Comparison of ENCODE assay signal across 11 mouse cellular contexts in genomic region chr6:92816311-92816751, GRCm38 (mm10). TPM values are rescaled to one million over a fixed set of nuclear protein-coding genes. Genes with fewer than 3 reads are reported as not detected.
A peak's percentile ranks its signal among the peaks of the same experiment; 100 is the strongest.
DNase-seq lines count a peak whose midpoint lies in the region; ATAC-seq and TF ChIP-seq lines count a peak whose summit lies in the region.
"Had no signal": no experiment of that assay in that cellular context is flagged by ENCODE, and none has a peak within 500 bp of the region (broad histone marks: within the 10 kb centered on the region; RNA-seq: fewer than 3 reads in every experiment).

Gene A730049H05Rik (plus strand): TSS chr6:92816478.

- no peaks in the 10 kb centered on the region for H3K27me3 ChIP-seq in heart, embryonic 12.5 days (replicated peaks)
- peaks cover 60% of the 10 kb centered on the region for H3K27me3 ChIP-seq in forebrain, embryonic 10.5 days (ENCODE audit: poor library complexity, severe bottlenecking)
- H3K27me3 ChIP-seq in midbrain, postnatal 0 days (ENCODE audit: insufficient read depth, low read length), result no peaks in the 10 kb centered on the region

- H3K4me3 ChIP-seq in heart, embryonic 12.5 days, result peak within 1 kb of the TSS; percentile 19
- peak within 1 kb of the TSS; percentile 18; the same call in 1 of the 2 replicates for H3K4me3 ChIP-seq in forebrain, embryonic 10.5 days
- H3K4me3 ChIP-seq in midbrain, postnatal 0 days (ENCODE audit: low read depth, low read length), result no peak within 1 kb of the TSS

- peaks cover 35% of the 10 kb centered on the region for H3K4me1 ChIP-seq in heart, embryonic 12.5 days (replicated peaks)
- peaks cover 50% of the 10 kb centered on the region for H3K4me1 ChIP-seq in forebrain, embryonic 10.5 days
- H3K4me1 ChIP-seq in midbrain, postnatal 0 days (ENCODE audit: insufficient read depth, low read length), result no peaks in the 10 kb centered on the region; the same call in 1 of the 2 replicates

- peaks cover 5% of the 10 kb centered on the region for H3K36me3 ChIP-seq in heart, embryonic 12.5 days
- H3K36me3 ChIP-seq in forebrain, embryonic 10.5 days (replicated peaks), result peaks cover 7% of the 10 kb centered on the region; the same call in 1 of the 2 replicates
- H3K36me3 ChIP-seq in midbrain, postnatal 0 days (ENCODE audit: insufficient read depth, low read length), result no peaks in the 10 kb centered on the region

- H3K4me2 ChIP-seq in heart, embryonic 12.5 days, result peak within 1 kb of the TSS; percentile 49
- H3K4me2 ChIP-seq in midbrain, postnatal 0 days (ENCODE audit: low read depth, low read length, poor library complexity, severe bottlenecking), result no peak within 1 kb of the TSS

- H3K9ac ChIP-seq in heart, embryonic 12.5 days, result peak within 1 kb of the TSS; percentile 4; the same call in 1 of the 2 replicates
- H3K9ac ChIP-seq in midbrain, postnatal 0 days (replicated peaks; ENCODE audit: low read length, poor library complexity, severe bottlenecking), result no peak within 1 kb of the TSS

- DNase-seq in heart, adult 9 months (ENCODE audit: low spot score in 2 of 2), result no peak
- DNase-seq in forebrain, embryonic 10.5 days (ENCODE audit: extremely low spot score, low spot score), result peak; percentile 26
- DNase-seq in kidney, postnatal 25 days, result peak; percentile 38 to 56
- DNase-seq in midbrain, postnatal 0 days (ENCODE audit: low spot score), result peak; percentile 62
- DNase-seq in urinary bladder, postnatal 25 days (ENCODE audit: low spot score), result no peak
- DNase-seq in thymus, postnatal 4 days, result no peak

- peak within 1 kb of the TSS; percentile 76 for H3K27ac ChIP-seq in heart, embryonic 12.5 days (ENCODE audit: poor library complexity, severe bottlenecking)
- peak within 1 kb of the TSS; percentile 48; the same call in 1 of the 2 replicates for H3K27ac ChIP-seq in forebrain, embryonic 10.5 days
- no peak within 1 kb of the TSS for H3K27ac ChIP-seq in midbrain, postnatal 0 days (ENCODE audit: low read depth, low read length)

- H3K9me3 ChIP-seq in heart, embryonic 12.5 days (replicated peaks), result no peaks in the 10 kb centered on the region
- H3K9me3 ChIP-seq in forebrain, embryonic 10.5 days, result no peaks in the 10 kb centered on the region
- H3K9me3 ChIP-seq in midbrain, postnatal 0 days (ENCODE audit: low read length), result no peaks in the 10 kb centered on the region

- TF ChIP-seq CTCF in midbrain, postnatal 0 days (IDR thresholded peaks at IDR 0.05), result no peak

- 24% methylated on average over 8 of the region's 8 CpGs for WGBS in heart, embryonic 12.5 days
- 6% methylated on average over 8 of the region's 8 CpGs for WGBS in forebrain, embryonic 10.5 days
- WGBS in midbrain, postnatal 0 days, result 10% methylated on average over 8 of the region's 8 CpGs

- peak; percentile 42; the same call in 1 of the 2 replicates for ATAC-seq in heart, embryonic 12.5 days (ENCODE audit: insufficient number of reproducible peaks, low FRiP score)
- ATAC-seq in midbrain, postnatal 0 days (ENCODE audit: low FRiP score), result no peak
- no peak for ATAC-seq in frontal cortex, adult (ENCODE audit: low TSS enrichment)

RNA-seq across cellular contexts. Expression of gene A730049H05Rik, which starts in this region (rescaled TPM):
- polyA plus RNA-seq in heart, embryonic 12.5 days (2016; fragmentation: Nextera tagmentation; extraction: Ambion mirVana), result 4.8 and 5.0 TPM in 2 replicates
- 0.99 and 2.3 TPM in 2 replicates for polyA plus RNA-seq in forebrain, embryonic 10.5 days (2016; fragmentation: Nextera tagmentation; extraction: Ambion mirVana)
- 0.82 and 1.1 TPM in 2 replicates for total RNA-seq in midbrain, postnatal 0 days (2014; rRNA removed)
- 0.43 and 0.83 TPM in 2 replicates for polyA plus RNA-seq in midbrain, postnatal 0 days (2015; fragmentation: Nextera tagmentation; extraction: Ambion mirVana)
- total RNA-seq: granulocyte monocyte progenitor cell, adult 5-6 weeks had no signal
- polyA plus RNA-seq: C2C12; testis, adult 2 months had no signal

Comparison
In these comparisons a context has a peak if more than half of its experiments do, and no peak if none do; other contexts are left out.
1. DNase-seq: peak in forebrain, embryonic 10.5 days (single experiment), kidney, postnatal 25 days (2 of 2) and midbrain, postnatal 0 days (single experiment); none in heart, adult 9 months (0 of 2), urinary bladder, postnatal 25 days (single experiment) and thymus, postnatal 4 days (single experiment).